Mouse (Mus musculus): ENCODE measurements around the gene Hspb9. TPM values are rescaled to one million over a fixed set of nuclear protein-coding genes. Genes with fewer than 3 reads are reported as not detected.

The Hspb9 gene
- polyA plus RNA-seq, 1 experiment from 2014 or later = not detected

DNA sequence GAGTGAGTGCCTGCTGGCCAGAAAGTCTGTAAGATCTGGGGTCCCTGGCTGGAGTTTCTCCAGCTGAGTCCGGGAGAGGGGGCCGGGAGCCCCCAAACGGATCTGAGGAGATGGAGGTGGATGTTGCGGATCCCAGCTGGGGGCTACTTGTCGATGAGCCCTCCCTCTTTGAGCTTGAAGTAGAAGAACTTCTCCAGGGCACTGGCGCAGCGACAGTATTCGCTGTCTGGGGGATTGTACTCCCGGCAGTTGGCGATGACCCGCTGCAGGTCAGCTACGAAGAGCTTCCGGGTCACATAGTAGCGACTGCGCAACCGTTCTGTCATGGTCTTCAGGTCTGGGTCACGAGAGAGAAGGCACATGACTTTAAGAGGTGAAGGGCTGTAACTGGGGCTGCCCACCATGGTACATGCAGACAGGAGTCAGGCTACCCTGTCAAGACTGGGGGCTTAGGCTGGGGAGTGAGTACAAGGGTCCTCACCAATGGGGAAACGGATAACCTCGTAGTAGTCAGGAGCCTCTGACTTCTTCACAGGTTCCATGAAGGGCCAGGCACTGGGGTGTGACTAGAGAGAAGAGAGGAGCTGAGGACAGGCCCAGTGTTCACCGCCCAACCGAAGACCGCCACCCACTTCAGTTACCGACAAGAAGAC lies 8.4 kb upstream of the Hspb9 start:
- Histone ChIP-seq H3K36me3 (peaks cover 59% of the 10 kb centered on the region), H3K9ac (replicated peaks) (no peak overlapping the region), H3K4me1 (replicated peaks) (peaks cover 13% of the 10 kb centered on the region; the same call in 1 of the 2 replicates), H3K9me3 (no peaks in the 10 kb centered on the region), H3K4me2 (no peak overlapping the region), H3K27ac (no peak overlapping the region), H3K27me3 (0 out of 2 replicates have a peak, but pooled peaks cover 7% of the 10 kb centered on the region), H3K4me3 (replicated peaks) (no peak overlapping the region)
- 90% methylated on average over 23 of the region's 23 CpGs for WGBS
- no peak for ATAC-seq (ENCODE audit: insufficient number of reproducible peaks, insufficient read depth, low FRiP score, low TSS enrichment, low read depth)

DNA sequence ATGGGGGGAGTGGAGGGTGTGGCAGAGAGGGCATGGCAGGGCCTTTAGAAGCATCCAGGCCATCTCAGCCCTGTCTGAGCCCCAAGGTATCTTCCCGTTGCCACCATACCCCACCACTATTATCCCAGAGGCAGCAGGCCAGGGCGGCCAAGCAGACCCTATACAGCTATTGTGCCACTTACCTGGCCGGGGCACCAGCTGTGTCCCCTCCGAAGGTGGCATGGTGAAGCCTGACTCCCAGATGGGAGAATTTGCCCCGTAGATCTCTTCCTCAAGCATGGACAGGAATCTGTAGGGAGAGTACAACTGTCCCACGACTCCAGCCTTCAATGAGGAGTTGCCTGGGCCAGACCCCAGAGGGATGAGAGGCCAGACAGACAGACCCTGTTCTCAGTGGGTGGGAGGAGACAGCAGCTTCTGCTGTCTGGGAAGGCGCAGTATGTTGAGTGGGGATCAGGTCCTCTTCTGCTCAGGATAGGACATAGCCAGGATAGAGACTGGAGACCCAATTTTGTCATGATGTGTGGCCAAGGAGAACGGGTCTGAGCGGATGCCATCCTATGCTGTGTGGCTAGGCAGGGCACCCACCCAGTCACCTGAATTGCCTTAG lies 4.3 kb upstream of the Hspb9 start:
- Histone ChIP-seq H3K9me3 (no peaks in the 10 kb centered on the region), H3K27me3 (no peaks in the 10 kb centered on the region), H3K9ac (replicated peaks) (no peak overlapping the region; the same call in 1 of the 2 replicates), H3K36me3 (peaks cover 63% of the 10 kb centered on the region), H3K27ac (no peak overlapping the region), H3K4me3 (replicated peaks) (no peak overlapping the region), H3K4me1 (replicated peaks) (peaks cover 31% of the 10 kb centered on the region), H3K4me2 (no peak overlapping the region)
- 95% methylated on average over 9 of the region's 9 CpGs for WGBS
- ATAC-seq (ENCODE audit: insufficient number of reproducible peaks, insufficient read depth, low FRiP score, low TSS enrichment, low read depth) = no peak

DNA sequence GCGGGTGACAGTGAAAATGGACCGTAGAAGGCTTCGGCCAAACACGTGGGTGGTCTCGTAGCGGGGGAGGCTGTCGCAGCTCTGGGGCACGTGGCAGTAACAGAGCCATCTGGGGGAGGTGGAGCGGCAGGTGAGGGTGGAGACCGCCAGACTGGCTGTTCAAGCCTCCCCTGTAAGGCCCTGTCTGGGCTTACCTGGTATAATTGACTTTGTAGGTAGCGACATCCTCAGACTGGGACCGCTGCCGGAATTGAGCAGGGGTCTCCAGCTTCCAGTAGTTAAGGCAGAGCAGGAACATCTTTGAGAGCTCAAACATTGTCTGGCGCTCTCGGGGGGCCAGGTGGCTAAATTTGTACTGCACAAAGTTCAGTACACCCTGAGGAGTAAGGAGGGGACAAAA lies 3.1 kb upstream of the Hspb9 start:
- H3K27me3 ChIP-seq = no peaks in the 10 kb centered on the region
- no peak overlapping the region for H3K4me3 ChIP-seq (replicated peaks)
- H3K4me1 ChIP-seq (replicated peaks) = peaks cover 35% of the 10 kb centered on the region
- H3K36me3 ChIP-seq = peaks cover 59% of the 10 kb centered on the region
- no peaks in the 10 kb centered on the region for H3K9me3 ChIP-seq
- H3K4me2 ChIP-seq = no peak overlapping the region
- ATAC-seq (ENCODE audit: insufficient number of reproducible peaks, insufficient read depth, low FRiP score, low TSS enrichment, low read depth) = no peak
- no peak overlapping the region for H3K27ac ChIP-seq
- H3K9ac ChIP-seq (replicated peaks) = 0 out of 2 replicates have a peak overlapping the region, but pooled peaks have one; percentile 14
- WGBS = 91% methylated on average over 15 of the region's 15 CpGs

DNA sequence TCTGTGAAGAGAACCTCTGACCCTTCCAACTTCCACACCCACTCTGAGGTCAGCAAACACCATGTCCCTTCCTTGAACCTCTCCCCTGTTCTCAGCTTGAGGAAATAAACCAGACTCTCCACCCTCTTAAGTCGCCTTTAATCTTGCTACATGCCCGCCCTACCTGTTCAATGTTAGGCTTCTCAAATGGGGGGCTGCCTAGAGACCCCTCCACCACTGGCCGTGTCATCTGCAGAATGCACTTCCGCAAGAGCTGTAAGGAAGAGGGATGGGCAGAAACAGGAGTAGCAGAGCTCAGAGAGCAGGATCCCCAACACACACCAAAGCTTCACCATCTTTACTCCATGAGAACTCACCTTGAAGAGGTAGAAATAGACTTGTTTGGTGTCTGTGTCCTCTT lies 2.7 kb upstream of the Hspb9 start:
- ATAC-seq (ENCODE audit: insufficient number of reproducible peaks, insufficient read depth, low FRiP score, low TSS enrichment, low read depth) = no peak
- no peak overlapping the region for H3K9ac ChIP-seq (replicated peaks)

DNA sequence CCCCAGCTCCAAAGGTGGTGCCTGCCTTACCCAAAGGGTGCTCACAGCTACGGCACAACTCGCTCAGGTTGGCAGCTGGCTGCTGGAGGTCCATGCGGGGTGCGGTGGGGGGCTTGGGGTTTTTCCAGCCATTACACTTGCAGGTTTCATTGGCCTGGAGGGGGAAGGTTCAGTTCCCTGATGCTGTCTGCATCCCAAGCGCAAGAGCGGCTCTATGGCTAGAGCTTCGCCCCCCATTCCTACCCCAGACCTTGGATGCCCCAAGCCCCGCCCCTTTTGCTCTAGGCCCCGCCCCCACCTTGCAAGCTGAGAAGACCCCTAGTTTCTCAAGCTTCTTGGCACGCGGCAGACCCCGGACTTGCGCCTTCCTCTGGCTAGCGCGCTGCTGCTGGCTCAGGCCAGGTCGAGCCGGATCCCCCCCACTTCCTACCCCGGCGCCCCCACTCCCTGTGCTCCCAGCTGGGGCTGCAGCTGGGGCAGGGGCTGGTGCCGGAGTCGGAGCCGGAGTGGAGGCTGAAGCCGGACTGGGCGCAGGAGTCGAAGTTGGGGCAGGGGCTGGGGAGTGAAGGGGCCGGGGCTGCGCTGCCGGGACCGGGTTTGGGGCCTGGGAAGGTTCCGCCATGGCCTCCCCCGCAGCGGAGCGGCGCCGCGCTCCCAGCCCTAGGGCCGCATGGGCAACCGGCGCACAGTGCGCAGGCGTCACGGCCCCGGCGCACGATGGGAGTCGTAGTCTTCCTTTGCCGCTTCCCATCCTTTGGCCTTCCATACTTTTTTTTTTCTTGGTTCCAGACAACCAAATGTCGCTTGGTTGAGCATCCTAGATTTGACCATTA lies 1.7 kb upstream of the Hspb9 start, which contains the start of gene Kat2a:
TSS of gene Kat2a (minus strand) at position 683 of the 833 bp plus-strand sequence.
- peaks cover 35% of the 10 kb centered on the region for H3K4me1 ChIP-seq (replicated peaks)
- H3K9ac ChIP-seq (replicated peaks) = peak within 1 kb of the TSS; percentile 95
- peak; percentile 79 for ATAC-seq (ENCODE audit: insufficient number of reproducible peaks, insufficient read depth, low FRiP score, low TSS enrichment, low read depth)
- H3K27me3 ChIP-seq = no peaks in the 10 kb centered on the region
- no peaks in the 10 kb centered on the region for H3K9me3 ChIP-seq
- WGBS = 3% methylated on average over 48 of the region's 48 CpGs
- peaks cover 59% of the 10 kb centered on the region for H3K36me3 ChIP-seq
- H3K4me3 ChIP-seq (replicated peaks) = peak within 1 kb of the TSS; percentile 97
- H3K27ac ChIP-seq = peak within 1 kb of the TSS; percentile 92
- peak within 1 kb of the TSS; percentile 66 for H3K4me2 ChIP-seq

More for the DNA sequence above, 2.7 kb upstream of the Hspb9 start:
- 81% methylated on average over 4 of the region's 4 CpGs for WGBS
- H3K36me3 ChIP-seq = peaks cover 59% of the 10 kb centered on the region
- no peak overlapping the region for H3K27ac ChIP-seq
- H3K4me2 ChIP-seq = no peak overlapping the region
- peaks cover 35% of the 10 kb centered on the region for H3K4me1 ChIP-seq (replicated peaks)
- no peaks in the 10 kb centered on the region for H3K9me3 ChIP-seq
- no peak overlapping the region for H3K4me3 ChIP-seq (replicated peaks)
- no peaks in the 10 kb centered on the region for H3K27me3 ChIP-seq

DNA sequence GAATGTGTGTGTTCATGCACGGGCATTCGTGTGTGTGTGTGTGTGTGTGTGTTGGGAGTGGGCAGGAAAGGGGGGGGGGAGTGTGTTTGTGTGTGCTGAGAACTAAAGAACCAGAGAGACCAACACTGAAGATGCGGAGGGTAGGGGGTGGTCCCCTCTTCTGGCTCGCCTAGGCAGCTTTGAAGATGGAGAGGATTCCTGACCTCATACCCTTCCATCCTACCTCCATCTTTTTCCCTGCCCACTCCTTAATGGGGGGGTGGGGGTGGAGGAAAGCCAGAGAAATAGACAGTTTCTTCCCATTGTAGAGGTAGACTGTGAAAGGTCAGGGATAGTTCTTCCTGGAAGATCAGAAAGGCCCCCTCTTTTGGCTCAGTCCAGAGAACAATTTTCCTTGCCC lies 476 bp upstream of the Hspb9 start:
- Histone ChIP-seq H3K27me3 (no peaks in the 10 kb centered on the region), H3K27ac (peak overlapping the region; percentile 66), H3K4me3 (replicated peaks) (peak overlapping the region; percentile 25; the same call in 1 of the 2 replicates), H3K4me2 (peak overlapping the region; percentile 66), H3K9ac (replicated peaks) (no peak overlapping the region), H3K4me1 (replicated peaks) (peaks cover 35% of the 10 kb centered on the region), H3K36me3 (peaks cover 59% of the 10 kb centered on the region), H3K9me3 (no peaks in the 10 kb centered on the region)
- ATAC-seq (ENCODE audit: insufficient number of reproducible peaks, insufficient read depth, low FRiP score, low TSS enrichment, low read depth) = no peak
- 65% methylated on average over 4 of the region's 4 CpGs for WGBS

DNA sequence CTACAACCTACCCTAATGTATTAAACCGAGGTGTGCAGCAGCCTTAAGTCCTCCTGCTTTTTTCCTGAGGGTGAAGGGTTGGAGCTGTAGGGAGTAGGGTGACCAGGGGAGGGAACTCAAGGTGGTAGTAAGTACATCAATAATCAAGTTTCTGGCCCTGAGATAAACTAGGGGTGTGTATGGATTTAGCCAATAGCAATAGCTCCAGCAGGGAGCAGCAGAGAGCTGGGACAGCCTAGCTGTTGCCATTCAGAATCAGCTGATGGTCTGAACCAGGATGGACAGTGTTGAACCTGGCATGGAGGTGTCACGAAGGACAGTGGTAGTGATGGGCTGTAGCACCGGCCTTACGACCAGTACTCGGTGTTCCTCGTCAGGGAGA lies 875 bp downstream of the Hspb9 start:
- Histone ChIP-seq H3K9ac (replicated peaks) (peak overlapping the region; percentile 55; the same call in 1 of the 2 replicates), H3K27ac (no peak overlapping the region; the same call in 1 of the 2 replicates), H3K4me2 (peak overlapping the region; percentile 66), H3K4me3 (replicated peaks) (peak overlapping the region; percentile 25; the same call in 1 of the 2 replicates), H3K36me3 (peaks cover 59% of the 10 kb centered on the region), H3K27me3 (no peaks in the 10 kb centered on the region), H3K9me3 (no peaks in the 10 kb centered on the region), H3K4me1 (replicated peaks) (peaks cover 35% of the 10 kb centered on the region)
- ATAC-seq (ENCODE audit: insufficient number of reproducible peaks, insufficient read depth, low FRiP score, low TSS enrichment, low read depth) = no peak
- WGBS = 45% methylated on average over 6 of the region's 6 CpGs

DNA sequence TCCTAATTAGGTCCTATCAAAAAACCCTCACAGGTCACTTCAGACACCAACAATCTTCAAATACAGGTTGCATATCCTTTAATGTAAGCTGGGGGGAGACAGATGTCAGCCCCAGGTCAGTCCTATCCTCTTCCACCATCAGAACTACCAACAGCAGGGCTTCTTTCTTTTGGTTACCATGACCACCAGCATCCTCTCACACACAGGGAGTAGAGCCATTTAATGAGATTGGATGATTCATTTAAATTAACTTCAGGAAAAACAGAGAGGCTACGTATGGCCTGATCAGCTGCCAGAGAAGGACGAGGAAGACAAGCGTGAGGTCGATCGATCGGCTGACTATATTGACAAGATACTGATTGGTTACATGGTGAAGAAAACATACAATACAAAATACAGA lies 1.3 kb downstream of the Hspb9 start:
- Histone ChIP-seq H3K4me1 (replicated peaks) (peaks cover 35% of the 10 kb centered on the region), H3K36me3 (peaks cover 60% of the 10 kb centered on the region), H3K27ac (no peak overlapping the region), H3K9ac (replicated peaks) (no peak overlapping the region), H3K27me3 (no peaks in the 10 kb centered on the region), H3K4me3 (replicated peaks) (no peak overlapping the region), H3K9me3 (no peaks in the 10 kb centered on the region), H3K4me2 (no peak overlapping the region)
- 89% methylated on average over 6 of the region's 6 CpGs for WGBS
- ATAC-seq (ENCODE audit: insufficient number of reproducible peaks, insufficient read depth, low FRiP score, low TSS enrichment, low read depth) = no peak

DNA sequence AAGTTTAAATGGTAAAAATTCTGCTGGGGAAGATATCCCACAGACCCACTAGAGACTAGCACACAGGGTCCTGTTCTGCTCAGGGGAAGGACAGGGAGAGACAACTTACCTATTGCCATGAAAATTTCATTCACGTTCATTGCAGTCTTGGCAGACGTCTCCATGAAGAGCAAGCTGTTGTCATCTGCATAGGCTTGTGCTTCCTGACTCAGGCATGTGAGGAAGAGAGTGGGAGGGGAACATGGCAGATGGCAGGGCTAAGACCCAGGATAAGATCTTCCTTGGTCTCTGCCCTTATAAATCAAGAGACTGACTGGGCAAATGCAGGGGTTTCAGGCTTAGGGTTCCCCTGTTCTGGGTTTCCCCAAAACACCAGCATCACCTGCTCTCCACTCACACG lies 3.0 kb downstream of the Hspb9 start:
- Histone ChIP-seq H3K9ac (replicated peaks) (no peak overlapping the region), H3K36me3 (peaks cover 54% of the 10 kb centered on the region)
- 84% methylated on average over 3 of the region's 3 CpGs for WGBS

DNA sequence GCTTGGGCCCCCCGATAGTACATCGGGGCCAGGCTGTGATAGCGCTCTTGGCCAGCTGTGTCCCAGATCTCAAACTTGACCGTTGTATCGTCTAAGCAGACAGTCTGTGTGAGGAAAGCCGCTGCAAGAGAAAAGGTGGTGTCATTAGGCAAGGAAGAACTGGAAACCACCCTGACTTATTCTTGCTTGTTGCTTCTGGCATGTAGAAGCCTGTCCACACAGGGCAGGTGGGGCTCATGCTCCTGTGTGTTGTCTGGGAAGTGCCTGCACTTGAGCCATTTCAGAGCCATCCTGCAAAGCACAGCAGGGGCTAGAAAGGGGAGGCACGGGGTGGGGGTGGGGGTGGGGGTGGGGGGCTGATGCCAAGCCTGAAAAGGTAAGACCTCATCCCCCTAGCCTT lies 4.8 kb downstream of the Hspb9 start:
- Histone ChIP-seq H3K9ac (replicated peaks) (no peak overlapping the region), H3K9me3 (no peaks in the 10 kb centered on the region), H3K4me3 (replicated peaks) (no peak overlapping the region), H3K27ac (no peak overlapping the region), H3K4me2 (no peak overlapping the region), H3K27me3 (no peaks in the 10 kb centered on the region), H3K36me3 (peaks cover 54% of the 10 kb centered on the region), H3K4me1 (replicated peaks) (peaks cover 19% of the 10 kb centered on the region)
- no peak for ATAC-seq (ENCODE audit: insufficient number of reproducible peaks, insufficient read depth, low FRiP score, low TSS enrichment, low read depth)
- WGBS = 90% methylated on average over 6 of the region's 7 CpGs

More for the DNA sequence above, 3.0 kb downstream of the Hspb9 start:
- no peak overlapping the region for H3K27ac ChIP-seq
- ATAC-seq (ENCODE audit: insufficient number of reproducible peaks, insufficient read depth, low FRiP score, low TSS enrichment, low read depth) = no peak
- H3K4me2 ChIP-seq = no peak overlapping the region
- no peaks in the 10 kb centered on the region for H3K27me3 ChIP-seq
- peaks cover 25% of the 10 kb centered on the region for H3K4me1 ChIP-seq (replicated peaks)
- no peak overlapping the region for H3K4me3 ChIP-seq (replicated peaks)
- no peaks in the 10 kb centered on the region for H3K9me3 ChIP-seq

DNA sequence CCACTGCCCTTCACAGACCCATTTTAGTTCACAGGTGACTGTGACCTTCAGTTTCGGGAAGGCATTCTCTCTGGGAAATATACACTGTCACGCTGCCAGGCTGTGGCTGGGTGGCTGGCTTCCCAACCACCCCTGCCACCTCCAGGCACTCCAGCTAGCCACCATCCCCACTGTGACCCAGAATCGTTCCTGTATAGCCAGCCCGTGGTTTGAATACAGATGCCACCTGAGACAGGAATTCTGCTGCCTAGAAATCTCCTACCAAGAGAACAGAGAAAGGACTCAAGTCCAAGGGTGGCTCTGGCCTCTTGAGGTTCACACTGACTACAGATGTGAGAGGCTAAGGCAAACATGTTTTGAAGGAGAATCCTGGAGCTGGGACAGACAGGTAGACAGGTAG lies 5.2 kb downstream of the Hspb9 start:
- Histone ChIP-seq H3K9me3 (no peaks in the 10 kb centered on the region), H3K9ac (replicated peaks) (no peak overlapping the region), H3K27me3 (no peaks in the 10 kb centered on the region), H3K36me3 (peaks cover 54% of the 10 kb centered on the region), H3K27ac (no peak overlapping the region), H3K4me3 (replicated peaks) (no peak overlapping the region), H3K4me1 (replicated peaks) (peaks cover 15% of the 10 kb centered on the region), H3K4me2 (no peak overlapping the region)
- no peak for ATAC-seq (ENCODE audit: insufficient number of reproducible peaks, insufficient read depth, low FRiP score, low TSS enrichment, low read depth)
- WGBS = 90% methylated on average over 4 of the region's 4 CpGs

All from limb, embryonic 12.5 days (tissue).